Mouse (Mus musculus) gastrocnemius, adult 18-20 months (tissue): ENCODE measurements around the gene Fam193a. TPM values are rescaled to one million over a fixed set of nuclear protein-coding genes. Genes with fewer than 3 reads are reported as not detected.

Experiments used
- DNase-seq: peaks from one replicate; pipeline ENCODE4 v3.0.0; 2021; ENCODE audit warnings: low spot score
- long read RNA-seq, 2 experiments: library from polyadenylated mRNA; stranded (forward); transcript quantifications; one replicate each; pipeline ENCODE4 v2.0.0; 2021
- total RNA-seq, 2 experiments: library from RNA; stranded (reverse); gene quantifications; 2 replicates each; pipeline ENCODE4 v1.2.3; 2021

Fam193a gene
- total RNA-seq: 10 to 100 TPM; 14.6 to 15.2 TPM
- long read RNA-seq, experiment 1, full-length matches to known transcripts: 1 of 8 reads
- long read RNA-seq, experiment 1, partial matches to known transcripts: 4 of 8 reads
- long read RNA-seq, experiment 1, other reads (novel, unspliced or antisense): 3 of 8 reads
- long read RNA-seq, experiment 2, full-length matches to known transcripts: 2 of 7 reads
- long read RNA-seq, experiment 2, partial matches to known transcripts: 1 of 7 reads
- long read RNA-seq, experiment 2, other reads (novel, unspliced or antisense): 4 of 7 reads

DNA sequence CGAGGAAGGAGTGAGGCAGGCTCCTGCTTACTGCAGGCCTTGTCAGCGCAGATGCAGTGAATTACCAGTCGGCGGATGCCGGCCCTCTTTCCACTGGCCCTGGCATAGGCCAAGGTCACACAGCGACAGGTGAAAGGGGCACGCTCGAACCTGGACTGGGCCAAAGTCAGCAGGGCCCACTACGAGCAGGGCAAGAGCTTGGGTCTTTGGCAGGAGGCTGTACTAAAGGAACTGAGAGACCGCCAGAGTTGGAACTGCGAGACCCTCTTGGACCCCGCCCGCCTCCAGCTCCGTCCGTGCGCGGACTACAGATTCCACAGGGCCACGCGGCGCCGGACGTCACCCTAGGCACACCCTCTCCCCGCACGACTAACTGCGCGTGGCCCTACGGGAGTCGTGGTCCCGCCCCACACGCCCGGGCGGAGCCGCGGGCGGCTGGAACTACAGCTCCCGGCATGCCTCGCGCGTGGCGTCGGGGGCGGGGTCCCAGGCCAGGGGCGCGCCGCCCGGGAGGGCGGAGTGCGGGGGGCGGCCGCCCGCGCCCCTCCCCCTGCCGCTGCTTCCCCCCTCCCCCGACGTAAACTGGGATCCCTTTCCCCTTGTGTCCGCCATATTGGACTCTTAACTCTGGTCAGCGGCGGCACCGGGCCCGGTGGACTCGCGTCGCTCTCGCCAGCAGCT lies at the start of gene Fam193a:
TSS of gene Fam193a (plus strand) at position 593 of the 681 bp plus-strand sequence.
- peak; percentile 96 for DNase-seq

DNA sequence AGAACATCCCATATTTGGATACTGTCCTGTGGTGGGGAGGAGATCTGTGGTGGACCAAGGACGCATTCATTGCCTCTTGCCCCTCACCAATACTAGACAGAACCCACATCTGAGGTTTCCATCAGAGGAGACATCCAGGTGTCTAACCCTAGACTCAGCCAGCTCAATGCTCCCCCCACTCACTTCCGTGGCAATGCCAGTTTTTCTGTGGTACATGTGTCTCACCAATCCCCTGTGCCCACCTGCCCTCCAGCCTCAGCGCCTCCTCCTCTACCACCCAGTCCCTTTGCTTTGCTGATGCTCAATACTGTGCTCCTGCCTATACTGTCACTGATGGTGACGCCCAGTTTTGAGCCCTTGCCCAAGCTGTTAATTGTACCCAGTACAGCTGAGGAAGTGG lies 48.5 kb upstream of the Fam193a start:
- no peak for DNase-seq

DNA sequence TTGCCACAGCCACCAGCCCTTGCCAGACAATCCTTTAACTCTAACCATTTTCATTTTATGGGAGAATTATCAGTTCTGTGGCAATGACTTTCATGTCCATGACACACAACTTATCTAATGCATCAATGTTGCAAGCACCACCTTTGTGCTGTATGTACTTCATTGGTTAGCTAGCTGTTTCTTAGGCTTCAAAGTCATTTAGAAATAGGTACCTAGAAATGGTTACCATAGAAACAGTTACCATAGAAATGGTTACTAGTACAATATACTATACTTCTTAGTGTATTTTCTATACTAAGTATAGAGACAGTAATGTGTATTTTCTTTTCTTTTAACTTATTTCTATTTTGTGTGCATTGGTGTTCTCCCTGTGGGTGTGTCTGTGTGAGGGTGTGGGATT lies 44.4 kb upstream of the Fam193a start:
- DNase-seq: no peak

DNA sequence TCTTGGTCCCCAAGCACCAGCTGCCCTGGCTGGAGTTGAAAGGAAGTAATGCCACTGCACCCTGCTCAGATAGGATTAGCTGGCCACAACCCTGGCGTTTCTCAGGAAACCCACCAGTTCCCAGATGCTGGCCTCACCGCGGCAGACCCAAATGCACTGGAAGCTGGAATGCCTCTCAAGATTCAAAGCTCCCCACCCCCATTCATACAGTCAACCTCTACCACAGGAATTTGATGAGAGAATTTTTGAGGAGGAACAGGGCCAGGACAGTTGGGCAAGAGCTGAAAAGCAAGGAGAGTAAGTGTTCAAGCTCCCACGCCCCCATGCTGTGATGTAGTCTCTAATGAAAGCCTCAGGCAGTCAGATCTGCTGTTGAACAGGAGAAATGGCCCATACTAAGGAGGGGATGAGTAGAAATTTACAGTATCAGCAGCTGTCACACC lies 43.5 kb upstream of the Fam193a start:
- DNase-seq: no peak

DNA sequence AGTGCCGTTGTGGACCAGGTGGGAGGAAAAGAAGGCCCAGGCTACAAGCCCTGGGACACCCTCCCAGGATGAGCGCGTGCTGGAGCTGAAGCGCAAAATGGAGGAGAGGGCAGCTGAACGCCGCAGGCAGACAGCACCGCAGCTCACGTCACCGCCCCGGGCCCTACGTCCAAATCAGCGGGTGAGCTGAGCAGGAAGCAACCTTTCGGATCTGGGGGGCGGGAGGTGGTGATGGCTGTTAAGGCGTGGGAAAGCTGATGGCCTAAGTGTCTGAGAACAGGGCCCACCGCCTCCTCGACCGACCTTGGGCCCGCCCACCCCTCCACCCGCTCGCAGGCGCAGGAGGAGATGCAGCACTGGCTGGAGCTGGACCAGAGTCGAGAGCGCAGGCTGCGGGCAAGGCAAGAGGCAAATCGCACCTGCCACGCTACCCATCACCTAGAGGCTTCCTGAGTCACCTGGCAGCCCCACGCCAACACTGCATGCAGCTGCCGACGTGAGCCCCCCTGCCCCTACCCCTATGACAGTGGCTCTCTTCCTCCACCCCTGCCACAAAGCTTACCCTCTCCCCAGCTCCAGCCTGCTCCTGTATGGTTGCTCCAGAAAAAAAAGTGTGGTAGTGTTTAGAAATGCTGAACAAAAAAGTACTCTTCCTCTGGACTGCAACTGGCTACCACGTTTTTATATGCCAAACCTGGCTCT lies 42.7 kb upstream of the Fam193a start:
- DNase-seq: no peak

DNA sequence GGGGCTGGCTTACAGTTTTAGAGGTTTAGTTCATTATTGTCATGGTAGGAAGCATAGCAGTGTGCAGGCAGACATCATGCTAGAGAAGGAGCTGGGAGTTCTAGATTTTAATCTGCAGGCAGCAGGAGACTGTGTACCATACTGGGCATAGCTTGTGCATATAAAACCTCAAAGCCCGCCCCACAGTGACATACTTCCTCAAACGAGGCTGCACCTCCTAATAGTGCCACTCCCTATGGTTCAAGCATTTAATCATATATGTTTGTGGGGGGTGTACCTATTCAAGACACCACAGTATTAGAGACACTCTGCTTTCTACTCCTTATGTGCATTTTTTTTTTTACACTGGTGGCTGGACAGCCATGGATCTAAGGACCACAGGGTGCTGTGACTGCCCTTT lies 39.6 kb upstream of the Fam193a start:
- DNase-seq: no peak

DNA sequence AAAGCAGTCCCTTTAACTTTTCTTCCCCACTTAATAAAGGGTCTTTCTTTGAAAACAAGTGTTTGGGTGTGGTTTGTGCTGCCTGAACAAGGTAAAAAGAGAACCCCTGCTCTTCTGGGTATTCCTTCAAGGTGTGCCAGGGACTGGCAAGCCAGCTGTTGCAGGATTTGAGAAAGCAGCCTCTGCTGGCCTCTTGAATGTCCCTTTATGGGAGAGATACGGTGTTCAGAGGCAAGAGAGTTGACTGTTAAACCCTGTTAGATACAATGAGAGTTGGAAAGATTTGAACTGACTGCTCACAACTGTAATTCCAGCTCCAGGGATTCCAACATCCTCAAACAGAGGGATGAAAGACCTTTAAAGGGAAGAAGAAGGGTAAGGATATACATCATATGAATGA lies 35.7 kb upstream of the Fam193a start:
- no peak for DNase-seq

DNA sequence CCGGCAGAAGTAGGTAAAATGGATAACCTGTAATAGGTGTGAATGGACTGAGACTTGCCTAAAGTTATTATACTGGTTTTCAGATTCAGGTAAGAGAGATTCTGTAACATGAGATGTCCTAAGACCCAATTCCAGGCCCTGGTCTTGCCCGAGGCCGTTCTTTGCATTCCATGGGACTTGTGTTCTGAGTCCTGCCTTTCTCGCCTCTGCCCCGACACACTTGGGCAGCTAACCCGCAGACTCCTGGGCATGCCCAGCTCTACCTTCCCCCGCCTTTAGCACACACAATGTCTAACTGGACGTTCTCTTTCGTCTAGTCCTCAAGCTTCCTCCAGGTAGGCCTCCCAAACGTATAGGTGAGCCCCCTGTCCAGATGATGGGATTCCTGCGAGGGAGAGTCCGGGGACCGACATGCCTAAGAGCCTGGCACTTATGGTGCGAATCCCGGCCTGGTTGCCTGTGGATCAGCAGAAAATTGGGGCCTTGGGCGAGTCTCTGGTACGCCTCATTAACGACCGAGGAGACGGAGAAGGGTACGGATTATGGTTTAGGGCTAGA lies 34.1 kb upstream of the Fam193a start:
- no peak for DNase-seq

DNA sequence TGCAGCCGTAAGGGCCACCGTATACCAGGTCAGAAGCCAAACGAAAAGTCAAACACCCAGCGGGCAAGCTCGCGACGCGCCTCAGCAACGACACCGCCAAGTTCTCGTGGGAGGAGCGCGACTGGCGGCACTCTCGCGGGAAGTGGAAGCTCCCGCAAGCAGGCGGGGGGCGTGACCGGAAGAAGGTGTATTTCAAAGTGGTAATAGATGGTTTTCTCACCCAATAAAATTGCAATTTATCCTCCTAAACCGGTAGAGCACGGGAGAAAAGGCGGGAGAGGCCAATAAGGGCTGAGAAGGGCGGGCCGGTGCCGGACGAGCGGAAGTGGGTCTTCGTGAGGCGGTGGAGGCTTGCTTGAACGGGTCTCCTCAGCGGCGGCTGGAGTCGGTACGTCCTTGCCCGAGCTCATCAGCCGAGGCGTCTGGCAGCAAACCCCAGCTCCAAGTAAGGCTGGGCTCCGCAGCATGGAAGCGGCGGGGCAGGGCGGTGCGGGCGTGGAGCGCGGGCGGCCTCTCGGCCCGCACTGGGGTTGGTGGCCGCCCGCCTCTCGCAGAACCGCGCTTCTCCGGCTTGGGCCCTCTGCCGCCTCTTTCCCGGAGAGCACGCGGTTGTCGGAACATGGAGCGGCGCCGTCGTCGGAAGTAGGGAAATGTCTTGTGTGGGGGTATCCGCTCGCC lies 33.5 kb upstream of the Fam193a start, which contains the start of gene Rnf4:
TSS of gene Rnf4 (plus strand) at position 193 of the 678 bp plus-strand sequence.
- peak; percentile 99 for DNase-seq

DNA sequence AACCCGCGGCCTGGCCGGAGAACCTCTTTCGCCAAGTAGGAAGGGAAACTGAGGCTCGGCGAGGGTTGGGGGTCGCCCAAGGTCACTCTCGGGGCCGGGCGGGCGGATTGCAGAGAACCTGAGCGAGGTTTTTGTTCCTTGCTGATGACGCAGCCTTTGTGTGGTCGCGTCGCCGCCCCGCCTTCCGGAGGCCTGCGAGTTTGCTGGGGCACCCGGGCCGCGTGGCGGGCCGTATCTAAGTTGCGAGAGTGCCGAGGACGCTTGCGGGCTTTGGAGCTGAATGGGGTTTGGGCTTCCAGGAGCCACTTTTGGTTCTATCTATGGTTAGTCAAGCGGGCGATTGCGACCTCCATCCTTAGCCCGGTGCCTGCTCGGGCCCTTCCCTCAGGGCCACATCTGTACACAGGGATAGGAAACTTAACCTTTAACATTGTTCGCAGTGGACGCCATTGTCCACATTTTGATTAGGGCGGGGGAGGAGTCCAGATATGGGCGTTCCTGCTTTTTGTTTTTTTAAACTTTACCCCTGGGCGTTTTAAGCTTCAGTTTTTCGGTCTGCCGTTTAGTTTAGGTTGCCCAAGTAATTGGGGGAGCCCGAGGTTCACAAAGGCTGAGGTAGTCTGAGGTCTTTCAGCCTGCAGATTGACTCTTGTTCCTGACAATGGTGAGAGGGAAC lies 32.8 kb upstream of the Fam193a start:
- DNase-seq: no peak

DNA sequence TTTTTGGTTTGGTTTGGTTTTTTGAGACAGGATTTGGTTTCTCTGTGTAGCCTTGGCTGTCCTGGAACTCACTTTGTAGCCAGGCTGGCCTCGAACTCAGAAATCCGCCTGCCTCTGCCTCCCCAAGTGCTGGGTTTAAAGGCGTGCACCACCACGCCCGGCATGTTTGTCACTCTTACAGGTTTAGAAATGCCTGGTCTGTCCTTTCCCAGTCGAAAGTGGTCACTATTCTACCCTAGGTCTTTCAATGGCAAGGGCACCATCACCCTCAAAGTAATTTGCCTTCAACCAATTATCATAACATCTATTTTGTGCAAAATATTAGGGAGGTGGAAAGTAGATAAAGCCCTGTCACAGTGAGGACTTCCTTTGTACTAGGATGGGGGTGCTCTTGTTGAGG lies 29.5 kb upstream of the Fam193a start:
- DNase-seq: no peak

DNA sequence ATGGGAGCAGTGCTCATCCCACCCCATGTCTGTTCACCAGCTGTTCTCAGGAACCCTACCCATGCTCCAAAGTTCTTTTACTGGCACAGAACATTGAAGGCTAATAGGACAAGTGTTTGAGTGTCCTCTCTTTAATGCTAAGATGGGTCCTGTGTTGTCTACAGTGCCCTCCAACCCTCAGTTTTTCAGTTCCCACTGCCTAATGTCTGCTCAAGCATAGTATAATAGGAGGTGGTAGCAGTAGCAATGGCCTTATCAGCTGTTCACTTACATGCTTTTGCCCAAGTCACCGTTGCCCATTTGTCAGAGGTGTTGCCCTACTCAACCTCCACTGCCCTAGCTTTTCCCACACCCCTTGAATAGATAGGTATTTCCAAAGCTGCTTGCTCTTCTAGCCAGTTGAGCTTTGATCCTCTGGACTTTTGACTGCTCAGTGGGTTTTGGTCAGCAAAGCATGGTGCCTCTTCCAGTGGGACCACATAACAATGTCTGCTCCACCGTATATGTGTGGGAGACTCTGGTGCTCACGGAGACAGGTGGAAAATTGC lies 17.6 kb upstream of the Fam193a start:
- no peak for DNase-seq

DNA sequence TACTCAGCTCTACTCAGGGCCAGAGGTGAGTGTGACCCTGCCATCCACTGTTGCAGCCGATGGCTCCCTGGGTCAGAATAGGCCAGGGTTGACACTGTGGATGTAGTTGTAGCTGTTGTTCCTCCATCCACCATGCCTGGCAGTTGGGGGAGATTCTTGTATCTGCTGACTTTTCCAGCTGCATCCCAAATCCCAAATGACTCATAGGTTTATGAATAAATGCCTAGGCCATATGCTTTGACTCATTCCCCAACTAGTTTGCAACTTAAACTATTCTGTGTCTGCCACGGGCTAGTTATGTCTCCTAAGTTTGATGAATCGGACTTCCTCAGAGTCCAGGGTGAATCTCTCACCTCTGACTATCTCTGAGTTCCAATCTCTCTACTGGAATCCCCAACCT lies 9.5 kb upstream of the Fam193a start:
- DNase-seq: no peak

DNA sequence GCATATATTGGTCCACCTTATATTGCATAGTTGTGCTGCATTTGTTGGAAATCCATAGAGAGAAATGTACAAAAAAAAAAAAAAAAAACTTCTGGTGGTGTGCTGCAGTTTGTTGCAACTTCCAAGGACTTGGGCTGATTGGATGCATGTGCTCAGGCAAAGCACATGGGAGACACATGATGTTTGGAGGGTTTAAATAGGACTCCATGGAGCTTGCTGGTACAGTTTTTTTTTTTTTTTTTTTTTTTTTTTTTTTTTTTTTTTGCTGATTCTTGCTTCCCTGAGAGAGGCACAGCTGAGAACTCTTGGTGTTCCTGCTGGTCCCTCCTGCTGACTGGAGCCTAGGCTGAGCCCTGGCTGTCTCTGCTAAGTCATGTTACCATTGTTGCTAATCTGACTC lies 6.6 kb upstream of the Fam193a start:
- no peak for DNase-seq

DNA sequence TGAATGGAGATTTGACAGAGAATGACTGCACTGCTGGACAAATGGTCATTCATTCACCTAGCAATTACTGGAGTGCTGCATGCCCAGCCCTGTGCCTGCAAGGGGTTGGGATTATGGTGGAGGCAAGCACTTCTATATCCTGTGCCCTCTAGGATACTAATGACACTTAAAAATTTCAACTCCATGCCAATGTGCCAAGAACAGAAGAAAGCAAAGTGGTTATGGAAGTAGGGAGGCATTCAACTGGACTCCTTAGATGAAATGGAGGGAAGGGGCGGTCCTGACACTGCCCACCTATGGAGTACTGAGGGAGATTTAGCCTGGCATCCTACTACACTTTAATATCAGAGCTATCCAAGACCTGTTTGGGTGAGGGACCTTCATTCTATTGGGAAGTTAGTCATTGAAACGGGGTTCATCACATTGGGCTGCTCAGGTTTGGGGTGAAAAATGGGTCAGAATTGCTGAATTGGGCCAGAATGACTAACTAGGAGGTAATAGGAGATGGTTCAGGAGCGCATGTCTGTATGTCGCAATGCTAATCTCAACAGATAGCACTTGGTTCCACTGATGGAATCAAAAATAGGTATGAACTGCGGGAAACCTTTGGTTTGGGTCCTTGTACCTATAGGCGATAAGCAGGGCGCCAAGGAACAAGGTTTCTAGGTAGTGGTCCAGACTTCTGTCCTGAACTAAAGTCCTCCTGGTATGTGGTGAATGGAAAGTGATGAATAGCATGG lies 1.0 kb upstream of the Fam193a start:
- DNase-seq: no peak

DNA sequence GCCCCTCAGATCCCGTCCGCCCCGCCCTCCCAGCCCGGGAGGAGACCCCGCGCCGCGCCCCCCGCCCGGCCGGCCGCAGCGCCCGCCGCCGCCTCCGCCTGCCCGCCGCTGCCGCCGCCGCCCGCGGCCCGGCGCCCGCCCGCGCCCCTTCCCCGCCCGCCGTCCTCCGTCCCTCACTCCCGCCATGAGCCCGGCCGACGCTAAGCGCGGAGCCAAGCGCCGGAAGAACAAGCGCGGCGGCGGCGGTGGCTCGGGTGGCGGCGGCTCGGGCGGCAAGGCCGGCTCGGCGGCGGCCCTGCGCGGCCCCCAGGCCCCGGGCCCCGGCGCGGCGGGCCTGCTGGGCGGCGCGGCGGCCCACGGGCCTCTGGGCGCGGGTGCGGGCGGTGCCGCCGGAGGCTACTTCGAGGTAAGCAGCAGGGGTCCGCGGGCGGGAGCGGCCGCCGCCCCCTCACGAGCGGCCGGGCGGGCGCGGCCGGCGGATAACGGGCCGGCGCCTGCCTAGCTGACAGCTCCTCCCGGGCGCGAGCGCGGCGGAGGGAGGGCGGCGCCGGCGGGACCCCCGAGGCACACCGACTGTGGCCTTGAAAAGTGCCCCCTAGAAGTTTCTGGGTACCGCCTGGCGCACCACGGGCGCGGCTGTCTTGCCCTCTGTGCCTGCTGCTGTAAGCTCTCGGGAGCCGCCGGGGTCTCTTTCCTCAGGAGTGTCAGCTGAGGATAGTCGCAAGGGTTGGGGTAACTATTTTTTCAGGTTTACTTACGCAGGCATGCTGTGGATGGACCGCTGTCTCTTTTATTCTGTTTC lies 490 bp downstream of the Fam193a start:
- peak; percentile 9 for DNase-seq

DNA sequence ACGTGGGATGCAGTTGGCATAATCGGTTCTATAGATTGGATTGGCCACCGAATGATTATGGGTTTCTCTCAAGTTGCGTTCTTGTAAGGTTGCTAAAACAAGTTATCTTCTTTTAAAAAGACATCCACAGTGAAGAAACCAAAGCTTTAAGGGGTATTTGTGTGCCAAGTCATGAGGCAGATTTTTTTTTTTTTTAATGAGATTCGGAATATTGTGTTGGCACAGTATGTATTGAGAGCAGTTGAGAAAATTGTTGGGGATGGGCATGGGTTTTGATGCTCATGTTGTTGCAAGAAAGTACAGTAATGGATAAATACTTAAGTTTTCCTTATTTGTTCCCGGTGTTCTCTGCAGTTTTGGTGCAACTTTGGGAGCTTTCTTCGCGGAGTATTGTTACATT lies 1.1 kb downstream of the Fam193a start:
- no peak for DNase-seq

DNA sequence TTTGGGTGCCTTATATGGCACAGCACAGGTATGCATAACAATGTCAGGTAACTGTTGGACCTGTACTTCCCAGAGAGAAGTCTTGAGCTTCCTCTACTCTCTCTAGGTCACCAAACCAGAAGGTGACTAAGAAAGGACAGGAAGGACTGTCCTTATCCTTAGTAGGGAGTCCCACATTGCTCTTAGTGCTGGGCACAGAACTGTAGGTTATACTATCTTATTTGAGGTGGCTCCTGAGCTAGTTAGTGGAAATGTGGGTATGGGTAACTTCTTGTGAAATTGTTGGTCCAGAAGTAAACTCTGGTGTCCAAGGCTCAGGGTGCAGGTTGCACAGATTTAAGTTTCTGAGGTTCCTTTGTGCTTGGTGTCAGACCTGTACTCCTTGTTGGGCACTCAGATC lies 2.4 kb downstream of the Fam193a start:
- DNase-seq: no peak

DNA sequence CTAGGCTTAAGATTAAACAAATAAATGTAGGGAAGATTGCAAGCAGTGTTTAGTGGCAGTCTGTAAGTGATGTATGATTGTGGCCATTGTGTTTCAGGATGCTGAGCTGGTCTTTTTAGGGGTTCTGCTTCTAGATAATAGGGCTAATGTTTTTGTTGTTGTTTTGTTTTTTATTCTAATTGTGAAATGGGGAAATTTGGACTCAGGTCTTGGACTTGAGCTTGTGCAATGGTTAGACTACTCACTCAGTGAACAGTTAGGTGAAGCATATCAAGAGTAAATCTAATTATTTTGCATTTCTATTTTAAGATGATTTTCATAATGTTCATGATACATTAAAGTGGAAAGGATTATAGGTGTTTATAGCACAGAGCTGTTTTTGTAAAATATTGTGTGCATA lies 2.8 kb downstream of the Fam193a start:
- DNase-seq: no peak
